Mouse (Mus musculus) thymus, adult 2 months (tissue): Measurements from ENCODE around the gene Nxf3.

ENCODE experiments used
- CTCF ChIP-seq: fragments of 200-500 bp; IDR thresholded peaks from 2 replicates; pipeline ENCODE4 v1.5.1; 2012; ENCODE audit warnings: mild to moderate bottlenecking, control low read depth, low read length, moderate library complexity, borderline replicate concordance; ENCODE audit not compliant: control insufficient read depth, poor library complexity, insufficient read depth; ENCODE audit errors: extremely low read depth
- POLR2A ChIP-seq: fragments of 200-500 bp; IDR thresholded peaks from 2 replicates; pipeline ENCODE4 v1.6.1; 2012; ENCODE audit warnings: mild to moderate bottlenecking, low read length, control low read depth, moderate library complexity; ENCODE audit not compliant: control insufficient read depth, poor library complexity, insufficient read depth; ENCODE audit errors: extremely low read depth

DNA sequence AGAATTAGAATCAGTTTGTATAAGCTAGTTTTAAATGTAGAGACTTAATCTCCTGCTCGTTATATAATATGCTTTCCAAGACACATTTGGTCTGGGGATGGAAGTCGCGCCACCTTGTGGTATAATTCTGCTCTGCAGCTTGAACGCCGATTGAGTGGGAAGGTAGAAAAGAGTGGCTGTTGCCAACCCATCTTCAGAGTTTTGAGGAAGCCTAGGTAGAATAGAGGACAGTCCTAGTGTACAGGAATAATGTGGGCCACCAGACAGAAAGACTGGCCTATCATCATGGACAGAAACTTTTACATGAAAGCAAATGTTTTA, 42.6 kb upstream of the Nxf3 start:
- TF ChIP-seq CTCF (no peak), POLR2A (no peak)
